Mouse (Mus musculus) neutrophil, adult 83 days (primary cell): ENCODE measurements around the gene Olfr1016. TPM values are rescaled to one million over a fixed set of nuclear protein-coding genes. Genes with fewer than 3 reads are reported as not detected.

Experiments used
- total RNA-seq, 2 experiments: library from RNA; stranded (reverse); gene quantifications; one replicate each; pipeline ENCODE4 v1.2.4; 2023

The Olfr1016 gene
- total RNA-seq, result not detected

GRCm38 (mm10) chr2:85802444-85802843 lies at the start of gene Olfr1016:
TSS of gene Olfr1016 (minus strand) at chr2:85802544.

GRCm38 (mm10) chr2:85846730-85847129 lies 44.4 kb upstream of the Olfr1016 start, which contains the start of gene Olfr1020:
TSS of gene Olfr1020 (plus strand) at chr2:85847030.

GRCm38 (mm10) chr2:85845383-85845782 lies 43.0 kb upstream of the Olfr1016 start, which contains the start of gene Olfr1019:
TSS of gene Olfr1019 (minus strand) at chr2:85845483.

GRCm38 (mm10) chr2:85818179-85818578 lies 15.8 kb upstream of the Olfr1016 start, which contains the start of gene Olfr1018:
TSS of gene Olfr1018 (plus strand) at chr2:85818479.

GRCm38 (mm10) chr2:85781717-85782116 lies 20.6 kb downstream of the Olfr1016 start, which contains the start of gene Olfr1015:
TSS of gene Olfr1015 (plus strand) at chr2:85782017.

GRCm38 (mm10) chr2:85772413-85772812 lies 29.9 kb downstream of the Olfr1016 start, which contains the start of gene Olfr1014:
TSS of gene Olfr1014 (plus strand) at chr2:85772713.

GRCm38 (mm10) chr2:85766798-85767197 lies 35.5 kb downstream of the Olfr1016 start, which contains the start of gene Olfr1013:
TSS of gene Olfr1013 (plus strand) at chr2:85767098.

GRCm38 (mm10) chr2:85762666-85763065 lies 39.7 kb downstream of the Olfr1016 start, which contains the start of gene Olfr1012:
TSS of gene Olfr1012 (minus strand) at chr2:85762766.

Other genes with a start within 250 kb of the Olfr1016 start
- gene Olfr996, start 223.3 kb downstream of the Olfr1016 start, total RNA-seq, result not detected
- gene Olfr998, start 213.6 kb downstream of the Olfr1016 start, total RNA-seq, result not detected
- not detected for gene Olfr1000, start 190.6 kb downstream of the Olfr1016 start, total RNA-seq
- gene Olfr1002, start 151.8 kb downstream of the Olfr1016 start, total RNA-seq, result not detected
- not detected for gene Olfr154, start 138.1 kb downstream of the Olfr1016 start, total RNA-seq
- not detected for gene Olfr1006, start 123.8 kb downstream of the Olfr1016 start, total RNA-seq
- not detected for gene Olfr1008, start 113.1 kb downstream of the Olfr1016 start, total RNA-seq
- not detected for gene Olfr1009, start 87.1 kb downstream of the Olfr1016 start, total RNA-seq
- gene Olfr1012, start 39.8 kb downstream of the Olfr1016 start, total RNA-seq, result not detected
- gene Olfr1013, start 35.4 kb downstream of the Olfr1016 start, total RNA-seq, result not detected
- not detected for gene Olfr1014, start 29.8 kb downstream of the Olfr1016 start, total RNA-seq
- not detected for gene Olfr1015, start 20.5 kb downstream of the Olfr1016 start, total RNA-seq
- gene Olfr1018, start 15.9 kb upstream of the Olfr1016 start, total RNA-seq, result not detected
- gene Olfr1019, start 42.9 kb upstream of the Olfr1016 start, total RNA-seq, result not detected
- not detected for gene Olfr1020, start 44.5 kb upstream of the Olfr1016 start, total RNA-seq
- gene Olfr1022, start 66.0 kb upstream of the Olfr1016 start, total RNA-seq, result not detected
- gene Olfr1023, start 83.1 kb upstream of the Olfr1016 start, total RNA-seq, result not detected
- gene Olfr1024, start 102.5 kb upstream of the Olfr1016 start, total RNA-seq, result not detected
- not detected for gene Olfr1025-ps1, start 112.6 kb upstream of the Olfr1016 start, total RNA-seq
- gene Olfr1026, start 119.0 kb upstream of the Olfr1016 start, total RNA-seq, result not detected
- gene Olfr1028, start 147.9 kb upstream of the Olfr1016 start, total RNA-seq, result not detected
- not detected for gene Olfr1029, start 171.4 kb upstream of the Olfr1016 start, total RNA-seq
- gene Olfr1030, start 176.7 kb upstream of the Olfr1016 start, total RNA-seq, result not detected
- not detected for gene Olfr1031, start 187.8 kb upstream of the Olfr1016 start, total RNA-seq
- not detected for gene Olfr1032, start 203.0 kb upstream of the Olfr1016 start, total RNA-seq
- gene Olfr1033, start 218.1 kb upstream of the Olfr1016 start, total RNA-seq, result not detected
- not detected for gene Olfr1034, start 243.3 kb upstream of the Olfr1016 start, total RNA-seq